Mouse (Mus musculus) embryonic facial prominence, embryonic 14.5 days (tissue): ENCODE measurements around the gene Cdon. TPM values are rescaled to one million over a fixed set of nuclear protein-coding genes. Genes with fewer than 3 reads are reported as not detected.

Experiments used
- ATAC-seq: fragments of 200-750 bp; cut with Nextera tagmentation; 2 replicates; pipeline ENCODE4 v1.8.0; 2017; ENCODE audit warnings: low read depth, moderate number of reproducible peaks, moderate TSS enrichment
- DNase-seq: peaks from one replicate; pipeline ENCODE4 v3.0.0-alpha.2; 2015; ENCODE audit warnings: low spot score
- H3K27ac ChIP-seq: fragments of 300-500 bp; sonication (generic); replicated peaks from 2 replicates; pipeline ENCODE4 v1.5.1; 2014; ENCODE audit warnings: low read depth, mild to moderate bottlenecking, low read length, moderate library complexity
- H3K27me3 ChIP-seq: fragments of 300-500 bp; sonication (generic); replicated peaks from 2 replicates; pipeline ENCODE4 v1.6.1; 2014; ENCODE audit warnings: low read length; ENCODE audit not compliant: control insufficient read depth, insufficient read depth
- H3K36me3 ChIP-seq: fragments of 300-500 bp; sonication (generic); 2 replicates; pipeline ENCODE4 v1.6.1; 2014; ENCODE audit warnings: low read length, mixed read lengths; ENCODE audit not compliant: control insufficient read depth, insufficient read depth
- H3K4me1 ChIP-seq: fragments of 300-500 bp; sonication (generic); 2 replicates; pipeline ENCODE4 v1.6.1; 2014; ENCODE audit warnings: antibody characterized with exemption, low read length; ENCODE audit not compliant: control insufficient read depth, insufficient read depth
- H3K4me2 ChIP-seq: fragments of 300-500 bp; sonication (generic); 2 replicates; pipeline ENCODE4 v1.6.1; 2014; ENCODE audit warnings: low read depth, mild to moderate bottlenecking, low read length, moderate library complexity, mixed read lengths
- H3K4me3 ChIP-seq: fragments of 300-500 bp; sonication (generic); 2 replicates; pipeline ENCODE4 v1.5.1; 2014; ENCODE audit warnings: low read depth, mild to moderate bottlenecking, low read length
- H3K9ac ChIP-seq: fragments of 300-500 bp; sonication (generic); 2 replicates; pipeline ENCODE4 v1.6.1; 2014; ENCODE audit warnings: low read depth, mild to moderate bottlenecking, low read length, moderate library complexity, mixed read lengths
- H3K9me3 ChIP-seq: fragments of 300-500 bp; sonication (generic); 2 replicates; pipeline ENCODE4 v1.6.1; 2016; ENCODE audit warnings: low read length; ENCODE audit not compliant: control insufficient read depth
- WGBS: fragments of 180-500 bp; shearing (Covaris S2); extraction: QIAGEN DNeasy Blood & Tissue Kit; methylation state at CpG from one replicate; pipeline ENCODE4 v1.1.7; 2014; 5-methylcytosine and 5-hydroxymethylcytosine counted together
- polyA plus RNA-seq: library from polyadenylated mRNA; unstranded; fragments of >200 nt; fragmentation: Nextera tagmentation; extraction: Ambion mirVana; gene quantifications from 2 replicates; pipeline ENCODE4 v1.2.1, GENCODE M21; 2014

The Cdon gene
- polyA plus RNA-seq, 1 experiment from 2014 or later: 15.8 TPM

DNA sequence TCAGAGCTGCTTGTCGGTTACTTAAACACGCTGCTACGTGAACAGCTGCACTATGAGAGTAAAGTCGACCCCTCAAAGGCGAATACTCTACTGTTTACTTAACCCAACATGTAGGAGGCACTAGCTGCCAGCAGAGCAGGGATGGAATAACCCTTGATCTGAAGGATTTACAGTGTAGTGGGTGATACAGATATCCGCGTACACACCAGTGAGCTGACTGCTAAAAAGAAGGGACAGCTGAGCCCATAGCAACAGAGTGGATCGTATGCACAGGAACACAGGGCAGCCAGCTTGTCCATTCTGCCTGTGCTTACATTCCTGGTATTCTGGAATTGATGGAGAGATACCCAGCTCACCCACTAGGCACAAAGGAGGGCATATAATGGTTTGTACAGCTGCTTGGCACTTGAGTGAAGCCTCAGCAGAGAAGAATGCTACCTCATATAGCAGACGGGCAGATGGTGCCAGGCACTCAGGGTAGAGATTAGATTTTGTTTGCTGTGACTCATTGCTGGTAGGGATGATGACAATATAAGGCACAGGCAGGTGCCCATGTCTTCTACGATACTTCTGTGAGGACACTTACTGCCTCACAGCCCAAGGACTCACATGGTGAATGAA is 53.3 kb downstream of the Cdon start:
- 80% methylated on average over 10 of the region's 10 CpGs for WGBS
- no peaks in the 10 kb centered on the region for H3K27me3 ChIP-seq
- H3K9me3 ChIP-seq: no peaks in the 10 kb centered on the region
- no peak; the same call in 1 of the 2 replicates for ATAC-seq
- H3K4me1 ChIP-seq: no peaks in the 10 kb centered on the region
- H3K4me2 ChIP-seq: no peak overlapping the region
- DNase-seq: no peak
- H3K9ac ChIP-seq: no peak overlapping the region
- H3K27ac ChIP-seq: no peak overlapping the region
- no peak overlapping the region for H3K4me3 ChIP-seq
- H3K36me3 ChIP-seq: peaks cover 88% of the 10 kb centered on the region

DNA sequence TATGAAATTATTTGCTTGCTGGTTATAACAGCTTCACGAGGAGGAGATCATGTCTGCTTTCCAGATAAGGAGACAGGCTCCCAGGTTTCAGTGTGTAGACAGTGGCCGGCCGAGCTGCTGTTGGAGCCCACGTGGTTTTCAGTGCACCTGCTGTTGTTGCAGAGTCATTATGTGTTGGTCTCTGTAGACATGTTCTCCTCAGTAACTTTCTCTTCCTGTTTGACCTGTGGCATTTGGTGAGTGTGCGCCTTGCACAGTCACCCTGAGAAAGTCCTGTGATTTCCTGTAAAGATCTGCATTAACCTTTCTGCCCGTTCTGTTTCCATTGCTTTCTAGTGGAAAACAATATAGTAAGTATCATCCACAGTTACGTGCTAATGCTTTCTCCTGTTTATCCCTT is 54.5 kb downstream of the Cdon start:
- peaks cover 88% of the 10 kb centered on the region for H3K36me3 ChIP-seq
- 92% methylated on average over 7 of the region's 7 CpGs for WGBS
- ATAC-seq: no peak

DNA sequence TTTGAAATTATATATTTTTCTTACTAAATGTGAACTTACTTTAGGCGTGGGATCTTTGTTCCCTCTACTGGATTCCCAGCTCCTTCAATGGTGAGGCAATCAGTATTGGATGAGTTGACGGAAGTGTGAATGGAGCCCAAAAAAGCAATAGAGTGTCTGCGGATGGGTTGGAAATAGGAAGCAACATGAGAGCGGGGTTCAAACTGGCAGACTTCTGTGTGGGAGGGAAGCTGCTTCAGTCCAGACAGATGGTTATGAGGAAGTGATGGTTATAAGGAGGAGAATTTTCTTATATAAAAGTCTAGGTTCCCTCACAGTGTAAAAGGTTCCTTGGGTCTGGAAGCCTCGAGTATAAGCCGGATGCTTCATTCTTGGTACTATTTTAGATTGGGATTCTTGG is 58.5 kb downstream of the Cdon start:
- H3K9ac ChIP-seq: no peak overlapping the region
- H3K27me3 ChIP-seq: no peaks in the 10 kb centered on the region
- WGBS: 90% methylated on average over 6 of the region's 6 CpGs
- no peaks in the 10 kb centered on the region for H3K4me1 ChIP-seq
- no peak overlapping the region for H3K4me2 ChIP-seq
- no peak for ATAC-seq
- DNase-seq: no peak
- H3K36me3 ChIP-seq: peaks cover 84% of the 10 kb centered on the region
- H3K4me3 ChIP-seq: no peak overlapping the region
- no peaks in the 10 kb centered on the region for H3K9me3 ChIP-seq
- H3K27ac ChIP-seq: no peak overlapping the region

More for the DNA sequence above, 54.5 kb downstream of the Cdon start:
- H3K27ac ChIP-seq: no peak overlapping the region
- H3K27me3 ChIP-seq: no peaks in the 10 kb centered on the region
- H3K4me3 ChIP-seq: no peak overlapping the region
- no peaks in the 10 kb centered on the region for H3K4me1 ChIP-seq
- DNase-seq: no peak
- H3K9me3 ChIP-seq: no peaks in the 10 kb centered on the region
- H3K4me2 ChIP-seq: no peak overlapping the region
- H3K9ac ChIP-seq: no peak overlapping the region

DNA sequence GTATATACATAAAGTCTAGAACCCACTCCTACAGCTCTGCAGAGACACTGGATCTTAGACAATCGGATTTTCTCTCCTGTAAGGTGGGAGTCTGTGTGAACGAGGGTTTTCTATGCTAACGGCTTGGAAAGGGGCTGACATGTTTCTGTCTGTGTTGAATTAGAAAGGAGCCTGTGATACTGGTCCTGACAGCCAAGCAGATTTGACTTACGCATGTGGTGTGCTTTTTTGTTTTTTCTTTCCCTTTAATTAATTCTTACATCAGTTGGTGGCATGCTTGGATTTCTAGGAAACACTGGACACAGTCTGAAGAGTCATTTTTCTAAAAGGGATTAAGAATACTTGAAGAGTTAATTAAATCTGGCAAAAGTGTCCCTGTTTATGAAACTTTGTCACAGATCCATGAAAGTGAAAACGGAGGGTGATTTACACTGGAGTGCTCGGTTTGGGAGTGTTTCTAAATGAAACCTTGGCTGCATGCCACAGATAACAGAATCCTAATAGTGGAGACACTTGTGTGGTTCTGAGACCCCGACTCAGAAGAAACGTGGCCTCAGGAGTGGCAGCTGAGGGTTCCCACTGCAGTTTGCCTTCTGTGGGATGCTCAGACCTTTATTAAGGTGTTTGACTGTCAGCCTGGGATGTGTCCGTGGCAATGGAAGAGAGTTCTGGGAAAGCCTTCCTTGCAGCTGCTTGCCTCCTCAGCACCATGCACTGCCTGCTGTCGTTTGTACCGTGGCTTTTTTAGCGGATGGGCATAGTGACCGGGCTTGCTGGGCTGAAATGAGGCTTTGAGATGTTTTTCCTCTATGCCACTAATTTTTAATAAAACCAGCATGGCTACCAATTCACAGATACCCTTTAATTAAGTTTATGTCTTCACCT is 61.3 kb downstream of the Cdon start:
- Histone ChIP-seq H3K4me1 (no peaks in the 10 kb centered on the region), H3K27me3 (no peaks in the 10 kb centered on the region), H3K36me3 (peaks cover 90% of the 10 kb centered on the region), H3K9ac (no peak overlapping the region), H3K4me3 (no peak overlapping the region), H3K27ac (peak overlapping the region; percentile 48; the same call in 1 of the 2 replicates), H3K4me2 (no peak overlapping the region), H3K9me3 (no peaks in the 10 kb centered on the region)
- ATAC-seq (no peak), DNase-seq (peak; percentile 66)
- WGBS: 58% methylated on average over 13 of the region's 13 CpGs

DNA sequence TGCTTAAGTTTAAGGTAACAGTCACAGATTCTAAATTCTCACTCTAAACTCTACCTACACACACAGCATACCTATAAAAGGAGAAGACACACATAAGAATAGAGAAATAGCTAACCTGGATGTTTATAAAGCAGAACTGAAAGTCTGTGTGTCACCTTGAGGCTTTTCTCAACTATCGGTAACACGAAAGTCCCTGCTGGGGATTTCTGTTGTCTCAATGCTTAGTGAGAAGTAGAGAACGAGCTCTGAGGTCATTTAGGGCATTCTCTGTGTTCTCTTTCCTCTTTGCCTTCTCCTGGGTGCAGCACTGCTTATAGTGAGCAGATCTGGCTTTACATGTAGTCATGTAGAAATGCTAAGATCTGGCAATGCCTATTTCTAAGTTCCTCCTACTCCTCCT is 63.0 kb downstream of the Cdon start:
- Histone ChIP-seq H3K9ac (no peak overlapping the region), H3K36me3 (peaks cover 92% of the 10 kb centered on the region), H3K4me2 (no peak overlapping the region), H3K27ac (no peak overlapping the region), H3K27me3 (no peaks in the 10 kb centered on the region), H3K4me3 (no peak overlapping the region), H3K9me3 (no peaks in the 10 kb centered on the region), H3K4me1 (no peaks in the 10 kb centered on the region)
- DNase-seq (no peak), ATAC-seq (no peak)
- WGBS: 95% methylated on average over 3 of the region's 3 CpGs

DNA sequence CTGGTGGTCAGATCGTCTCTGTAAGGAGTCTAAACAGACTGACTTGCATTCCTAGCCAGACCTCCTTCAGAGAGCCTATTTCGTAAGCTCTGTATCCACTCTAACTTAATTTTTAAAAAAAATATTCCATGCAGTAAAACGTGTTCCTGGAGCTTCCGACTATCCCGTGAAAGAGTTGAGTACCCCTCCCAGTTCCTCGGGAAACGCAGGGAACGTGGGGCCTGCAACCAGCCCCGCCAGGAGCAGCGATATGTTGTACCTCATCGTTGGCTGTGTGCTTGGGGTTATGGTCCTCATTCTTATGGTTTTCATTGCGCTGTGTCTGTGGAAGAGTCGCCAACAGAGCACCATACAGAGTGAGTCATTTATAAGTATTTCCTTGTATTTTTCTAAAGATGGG is 65.7 kb downstream of the Cdon start:
- H3K4me1 ChIP-seq: no peaks in the 10 kb centered on the region
- no peak overlapping the region for H3K4me2 ChIP-seq
- 81% methylated on average over 13 of the region's 13 CpGs for WGBS
- DNase-seq: no peak
- no peak overlapping the region for H3K9ac ChIP-seq
- no peak for ATAC-seq
- no peaks in the 10 kb centered on the region for H3K27me3 ChIP-seq
- no peak overlapping the region for H3K4me3 ChIP-seq
- H3K9me3 ChIP-seq: no peaks in the 10 kb centered on the region
- H3K27ac ChIP-seq: no peak overlapping the region; the same call in 1 of the 2 replicates
- H3K36me3 ChIP-seq: peaks cover 86% of the 10 kb centered on the region

DNA sequence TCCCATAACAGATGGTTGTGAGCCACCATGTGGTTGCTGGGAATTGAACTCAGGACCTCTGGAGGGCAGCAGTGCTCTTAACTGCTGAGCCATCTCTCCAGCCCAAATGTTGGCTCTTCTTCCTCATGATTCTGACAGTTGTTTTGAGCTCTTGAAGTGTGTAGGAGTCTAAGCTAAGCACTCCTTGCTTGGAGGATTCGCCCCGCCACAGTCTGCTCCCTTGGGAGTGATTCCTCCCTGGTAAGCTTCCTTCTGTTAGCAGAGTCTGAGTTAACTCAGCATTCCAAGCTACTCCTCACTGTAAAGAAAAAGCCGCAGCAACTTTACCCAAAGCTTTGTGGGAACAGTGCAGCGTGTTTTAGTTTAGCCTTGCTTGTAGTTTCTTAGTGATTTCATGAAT is 67.6 kb downstream of the Cdon start:
- WGBS: 76% methylated on average over 4 of the region's 4 CpGs
- H3K9me3 ChIP-seq: no peaks in the 10 kb centered on the region
- H3K9ac ChIP-seq: no peak overlapping the region
- no peaks in the 10 kb centered on the region; the same call in 1 of the 2 replicates for H3K4me1 ChIP-seq
- H3K27ac ChIP-seq: no peak overlapping the region
- H3K4me3 ChIP-seq: no peak overlapping the region
- H3K27me3 ChIP-seq: no peaks in the 10 kb centered on the region
- no peak overlapping the region for H3K4me2 ChIP-seq
- peak; percentile 55 for DNase-seq
- ATAC-seq: no peak
- peaks cover 80% of the 10 kb centered on the region for H3K36me3 ChIP-seq

DNA sequence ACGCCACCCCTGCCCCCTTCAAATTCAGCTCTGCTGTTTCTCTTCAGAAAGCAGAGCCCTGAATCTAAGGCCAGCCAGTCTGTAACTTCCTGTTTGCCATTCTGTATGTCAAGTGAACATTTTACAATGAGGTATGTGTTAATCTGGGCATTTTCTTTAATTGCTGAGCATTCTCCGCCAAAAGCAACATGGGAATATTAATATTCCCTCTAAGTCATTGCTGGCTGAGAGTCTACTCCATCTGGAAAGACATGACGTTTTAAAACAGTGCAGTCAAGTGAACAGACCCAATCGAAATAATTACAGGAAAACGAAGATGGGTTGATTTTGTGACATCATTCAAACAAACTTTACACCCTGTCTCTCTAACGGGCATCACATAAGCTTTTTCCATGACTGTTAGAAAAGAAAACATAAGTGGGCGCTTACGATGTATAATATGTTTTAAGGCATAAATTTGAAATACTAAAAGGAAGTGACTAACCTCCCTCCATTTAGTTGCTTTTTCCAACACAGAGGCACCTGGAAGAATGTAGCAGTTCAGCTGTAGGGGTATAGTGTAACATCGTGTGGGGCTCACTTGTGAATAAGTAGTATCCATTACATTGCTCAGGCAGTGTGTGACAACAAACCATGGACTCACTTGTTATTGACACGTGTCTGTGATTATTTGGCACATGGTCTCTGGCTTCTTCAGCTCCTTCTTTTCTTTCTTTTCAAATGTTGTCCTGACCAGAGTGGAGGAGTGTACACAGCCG is 70.4 kb downstream of the Cdon start:
- DNase-seq: no peak
- Histone ChIP-seq H3K9me3 (no peaks in the 10 kb centered on the region), H3K4me2 (no peak overlapping the region), H3K27me3 (no peaks in the 10 kb centered on the region), H3K36me3 (peaks cover 74% of the 10 kb centered on the region), H3K9ac (no peak overlapping the region), H3K4me1 (no peaks in the 10 kb centered on the region; the same call in none of the 2 replicates), H3K27ac (no peak overlapping the region; the same call in 1 of the 2 replicates), H3K4me3 (no peak overlapping the region)
- WGBS: 68% methylated on average over 11 of the region's 11 CpGs
- ATAC-seq: no peak
